Mouse (Mus musculus): Measurements from ENCODE around the gene Arrb1.

Arrb1 gene

DNA sequence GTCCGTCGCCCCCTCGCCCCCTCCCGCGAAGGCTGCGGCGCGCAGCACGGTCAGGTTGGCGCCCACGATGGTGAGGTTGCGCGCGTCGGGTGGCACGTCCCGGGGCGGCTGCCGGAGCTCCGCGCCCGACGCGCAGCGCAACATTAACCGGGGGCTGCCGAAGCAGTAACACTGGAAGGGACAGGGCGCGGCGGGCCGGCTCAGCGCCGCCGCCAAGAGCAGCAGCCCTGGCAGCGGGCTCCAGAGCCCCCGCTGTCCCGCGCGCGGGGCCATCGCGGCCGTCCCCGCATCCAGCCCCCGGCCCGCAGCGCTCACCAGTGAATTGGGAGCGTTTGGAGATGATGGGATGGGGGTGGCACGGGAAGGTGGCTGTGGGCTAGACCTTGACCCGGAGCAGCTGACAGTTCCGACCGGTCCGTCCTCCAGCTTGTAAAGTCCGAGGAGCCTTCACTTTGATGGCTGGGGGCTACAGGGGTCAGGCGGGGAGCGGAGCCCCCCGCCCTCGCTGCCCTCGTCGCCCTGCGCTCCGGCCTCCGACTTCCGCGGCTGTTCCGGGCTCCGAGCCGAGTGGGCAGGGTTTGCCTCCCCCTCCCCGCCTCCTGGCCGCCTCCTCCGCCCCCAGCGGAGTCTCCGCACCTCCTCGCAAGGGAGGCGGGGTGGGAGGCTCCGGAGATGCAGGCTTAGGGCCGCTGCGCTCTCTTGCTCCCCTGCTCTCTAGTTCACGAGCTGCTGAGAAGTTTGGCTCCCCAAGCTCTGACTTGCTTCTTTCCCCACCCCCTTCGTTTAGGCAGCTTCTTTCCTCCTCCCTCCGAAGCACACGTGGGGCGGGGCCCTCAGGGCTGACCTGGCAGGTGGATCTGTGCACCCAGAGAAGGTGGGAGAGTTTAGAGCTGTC is 91.4 kb downstream of the Arrb1 start, which contains the start of gene Tpbgl:
Gene Tpbgl, minus strand, starts transcription at position 728 of the 895 bp plus-strand sequence.
- in situ Hi-C loops (cut with MboI, MseI), result loop anchor here (10.0 kb wide), 1 partner anchor 168 kb away; no protein-coding TSS in a partner anchor

GRCm38 (mm10) chr7:99627366-99627765 is 92.1 kb downstream of the Arrb1 start:
- in situ Hi-C loops (cut with MboI, MseI), result loop anchor here (10.0 kb wide), 1 partner anchor 167 kb away; no protein-coding TSS in a partner anchor

DNA sequence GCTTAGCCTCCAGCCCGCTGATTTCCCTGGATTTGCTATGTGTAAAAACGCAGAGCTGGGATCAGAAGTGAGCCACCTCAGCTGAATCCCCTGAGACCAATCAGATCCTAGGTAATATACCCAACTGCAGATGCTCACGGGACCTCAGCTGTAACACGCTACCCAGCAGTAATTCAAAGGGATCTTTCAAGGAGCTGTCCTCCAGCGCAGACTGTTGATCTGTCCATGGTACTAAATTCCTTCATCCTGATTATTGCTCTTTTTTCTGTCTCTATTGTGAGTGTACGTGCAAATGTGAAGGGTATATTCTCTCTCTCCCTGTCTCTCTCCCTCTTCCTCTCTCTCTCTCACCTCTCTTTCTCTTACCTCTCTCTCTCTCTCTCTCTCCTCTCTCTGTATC is 97.0 kb downstream of the Arrb1 start:
- in situ Hi-C loops (cut with MboI, MseI), result no loop called here

GRCm38 (mm10) chr7:99633966-99634665 is 98.8 kb downstream of the Arrb1 start:
- in situ Hi-C loops (cut with MboI, MseI), result no loop called here

DNA sequence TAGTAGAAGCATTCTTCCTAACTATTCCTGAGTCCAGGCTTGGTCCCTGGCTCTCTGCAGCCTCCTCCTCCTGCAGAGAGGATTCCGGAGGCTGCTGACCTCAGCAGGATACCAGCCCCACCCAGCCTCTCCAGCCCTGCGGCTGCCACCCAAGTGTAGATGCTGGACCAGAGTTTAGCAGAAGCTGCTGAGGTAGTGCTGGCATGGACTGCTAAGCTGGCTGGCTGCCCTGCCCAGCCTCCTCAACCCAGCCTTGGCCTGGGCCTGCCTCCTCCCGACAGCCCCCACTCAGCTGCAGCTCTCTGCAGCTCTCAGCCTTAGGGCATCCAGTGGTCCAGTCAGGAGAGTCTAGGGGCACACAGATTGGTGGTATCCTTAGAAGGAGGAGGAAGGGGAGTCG is 106.0 kb downstream of the Arrb1 start:
- in situ Hi-C loops (cut with MboI, MseI), result no loop called here

DNA sequence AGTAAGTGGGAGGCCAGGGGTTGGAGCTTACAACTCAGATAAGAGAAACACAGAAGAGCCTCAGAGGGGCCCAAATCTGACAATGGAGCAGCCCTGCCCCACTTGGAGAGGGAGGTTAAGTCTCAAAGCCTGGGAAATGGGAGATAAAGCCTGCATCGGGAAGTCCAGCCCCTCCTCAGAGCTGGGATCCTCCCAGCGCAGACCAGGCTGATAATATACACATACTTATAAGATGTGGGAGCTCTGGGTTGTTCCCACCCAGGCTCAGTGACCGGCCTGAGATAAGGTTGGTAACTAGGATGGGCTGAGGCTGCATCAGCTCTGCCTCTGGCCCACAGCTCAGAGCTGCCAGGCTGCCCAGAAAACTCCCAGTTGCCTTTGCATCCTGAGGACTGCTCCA is 106.8 kb downstream of the Arrb1 start:
- in situ Hi-C loops (cut with MboI, MseI), result no loop called here

DNA sequence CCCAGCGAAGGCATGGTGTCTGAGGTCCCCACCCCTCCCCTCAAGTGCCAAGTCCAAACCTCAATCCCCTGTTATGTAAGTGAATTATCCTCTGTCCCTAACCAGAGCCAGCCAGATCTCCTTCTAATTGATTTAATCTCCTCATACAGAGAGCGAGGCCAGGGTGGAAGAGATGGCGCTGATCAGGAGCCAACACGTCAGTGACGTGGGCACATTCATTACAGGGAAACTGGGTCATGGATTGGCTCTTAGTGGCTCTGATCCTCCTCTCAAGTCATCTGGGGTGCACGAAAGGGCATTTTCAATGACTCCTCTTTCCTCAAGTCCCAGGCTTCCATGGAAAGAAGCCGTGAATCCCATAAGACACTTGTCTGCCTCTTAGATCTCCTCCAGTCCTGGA is 109.4 kb downstream of the Arrb1 start:
- in situ Hi-C loops (cut with MboI, MseI), result no loop called here

GRCm38 (mm10) chr7:99648623-99649022 is 113.4 kb downstream of the Arrb1 start:
- in situ Hi-C loops (cut with MboI, MseI), result no loop called here

- in situ Hi-C loops (cut with MboI, MseI), result no loop called here
Measured at GRCm38 (mm10) chr7:99649585-99649984, 114.3 kb downstream of the Arrb1 start.

DNA sequence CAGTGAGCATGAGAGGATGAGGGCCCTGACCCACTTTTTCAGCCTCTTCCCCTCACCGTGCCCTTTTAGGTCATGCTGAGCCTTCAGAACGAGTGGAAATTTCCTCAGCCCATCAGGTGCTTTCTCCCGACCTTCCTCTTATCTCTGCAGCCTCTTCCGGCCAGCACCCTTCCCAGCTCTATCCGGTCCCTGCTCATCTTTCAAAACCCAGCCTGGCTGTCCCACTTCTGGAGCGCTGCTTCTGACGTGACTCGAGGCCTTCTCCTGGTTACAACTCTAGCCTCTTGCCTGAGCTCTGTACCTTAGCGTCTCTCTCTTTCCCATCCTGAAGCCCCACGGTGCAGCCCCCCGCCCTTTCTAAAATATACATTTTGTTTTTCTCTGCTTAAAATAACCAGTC is 119.0 kb downstream of the Arrb1 start:
- in situ Hi-C loops (cut with MboI, MseI), result no loop called here

Data from T-helper 2 cell (primary cell).